Mouse (Mus musculus) liver, embryonic 13.5 days (tissue): ENCODE data around the gene Nhlrc4. TPM values are rescaled to one million over a fixed set of nuclear protein-coding genes. Genes with fewer than 3 reads are reported as not detected.

Source experiments
- ATAC-seq: fragments of 200-750 bp; cut with Nextera tagmentation; 2 replicates; pipeline ENCODE4 v1.8.0; 2017; ENCODE audit warnings: low read depth, mild to moderate bottlenecking, moderate number of reproducible peaks, moderate library complexity
- DNase-seq: peaks from one replicate; pipeline ENCODE4 v3.0.0; 2022
- H3K27ac ChIP-seq: fragments of 300-500 bp; sonication (generic); 2 replicates; pipeline ENCODE4 v1.5.1; 2015; ENCODE audit warnings: moderate library complexity, mild to moderate bottlenecking, inconsistent platforms
- H3K27me3 ChIP-seq: fragments of 300-500 bp; sonication (generic); 2 replicates; pipeline ENCODE4 v1.6.1; 2015; ENCODE audit warnings: mild to moderate bottlenecking, inconsistent platforms
- H3K36me3 ChIP-seq: fragments of 300-500 bp; sonication (generic); 2 replicates; pipeline ENCODE4 v1.6.1; 2015; ENCODE audit warnings: mild to moderate bottlenecking, inconsistent platforms
- H3K4me1 ChIP-seq: fragments of 300-500 bp; sonication (generic); replicated peaks from 2 replicates; pipeline ENCODE4 v1.6.1; 2015; ENCODE audit warnings: inconsistent platforms
- H3K4me2 ChIP-seq: fragments of 300-500 bp; sonication (generic); 2 replicates; pipeline ENCODE4 v1.6.1; 2015; ENCODE audit warnings: inconsistent platforms, mild to moderate bottlenecking, moderate library complexity
- H3K4me3 ChIP-seq: fragments of 300-500 bp; sonication (generic); replicated peaks from 2 replicates; pipeline ENCODE4 v1.5.1; 2015; ENCODE audit warnings: mild to moderate bottlenecking, inconsistent platforms
- H3K9ac ChIP-seq: fragments of 300-500 bp; sonication (generic); 2 replicates; pipeline ENCODE4 v1.6.1; 2015; ENCODE audit warnings: mild to moderate bottlenecking, inconsistent platforms
- H3K9me3 ChIP-seq: fragments of 300-500 bp; sonication (generic); replicated peaks from 2 replicates; pipeline ENCODE4 v1.6.1; 2016; ENCODE audit warnings: inconsistent platforms
- WGBS: fragments of 180-500 bp; shearing (Covaris S2); methylation state at CpG from one replicate; pipeline ENCODE4 v1.1.7; 2015; ENCODE audit not compliant: insufficient replicate concordance; 5-methylcytosine and 5-hydroxymethylcytosine counted together
- polyA plus RNA-seq: library from polyadenylated mRNA; unstranded; fragments of >200 nt; fragmentation: Nextera tagmentation; extraction: Ambion mirVana; gene quantifications from 2 replicates; pipeline ENCODE4 v1.2.1, GENCODE M21; 2015

The Nhlrc4 gene
- polyA plus RNA-seq, 1 experiment from 2014 or later, result 7.2 TPM

DNA sequence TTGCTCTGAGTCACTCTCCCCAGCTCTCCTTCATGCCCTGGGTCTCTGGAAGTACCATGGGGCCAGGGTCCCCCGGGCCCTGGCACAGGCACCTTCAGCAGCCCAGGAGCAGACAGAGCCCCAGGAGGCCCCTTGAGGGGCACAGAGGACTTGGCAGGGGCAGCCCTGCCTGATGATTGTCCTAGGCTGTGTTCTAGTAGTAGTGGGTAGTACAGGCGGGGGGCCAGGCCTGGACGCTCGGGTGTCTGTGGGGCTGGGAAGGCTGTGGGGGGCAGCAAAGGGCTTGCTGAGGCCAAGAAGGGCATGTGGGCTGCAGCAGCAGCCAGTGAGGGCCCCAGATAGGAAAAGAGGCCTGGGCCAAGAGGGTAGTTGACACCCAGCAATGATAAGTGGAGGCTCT, 2.8 kb upstream of the Nhlrc4 start:
- Histone ChIP-seq H3K9me3 (no peaks in the 10 kb centered on the region), H3K27me3 (peaks cover 35% of the 10 kb centered on the region), H3K4me1 (peaks cover 83% of the 10 kb centered on the region), H3K4me2 (peak overlapping the region; percentile 85), H3K9ac (peak overlapping the region; percentile 99), H3K4me3 (no peak overlapping the region), H3K36me3 (no peaks in the 10 kb centered on the region), H3K27ac (peak overlapping the region; percentile 100)
- DNase-seq (no peak), ATAC-seq (0 out of 2 replicates have a peak, but pooled peaks have one; percentile 1)
- 61% methylated on average over 4 of the region's 4 CpGs for WGBS

DNA sequence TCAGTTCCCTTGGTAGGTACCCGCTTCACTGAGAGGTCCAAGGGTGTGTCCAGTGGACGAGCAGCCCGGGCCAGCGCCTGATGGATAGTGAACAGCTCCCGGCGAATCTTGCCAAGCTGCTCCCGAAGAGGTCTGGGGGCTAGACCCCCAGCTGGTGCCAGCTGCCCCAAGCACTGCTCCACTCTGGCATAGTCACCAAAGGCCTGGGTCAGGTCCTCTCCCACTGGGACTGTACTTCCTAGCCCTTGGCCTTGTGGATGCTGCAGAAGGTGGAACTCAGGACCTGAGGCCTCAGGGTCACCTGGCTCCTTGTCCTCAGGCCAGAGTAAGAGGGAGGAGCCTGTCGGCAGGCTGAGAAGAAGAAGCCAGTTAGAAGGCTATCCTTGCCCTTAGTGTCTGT, 2.1 kb upstream of the Nhlrc4 start:
- Histone ChIP-seq H3K27me3 (peaks cover 28% of the 10 kb centered on the region), H3K4me1 (peaks cover 77% of the 10 kb centered on the region), H3K9me3 (no peaks in the 10 kb centered on the region), H3K9ac (peak overlapping the region; percentile 99), H3K27ac (peak overlapping the region; percentile 100), H3K4me3 (peak overlapping the region; percentile 24; the same call in 1 of the 2 replicates), H3K36me3 (no peaks in the 10 kb centered on the region), H3K4me2 (peak overlapping the region; percentile 85)
- WGBS, result 80% methylated on average over 8 of the region's 8 CpGs
- ATAC-seq (no peak), DNase-seq (no peak)

DNA sequence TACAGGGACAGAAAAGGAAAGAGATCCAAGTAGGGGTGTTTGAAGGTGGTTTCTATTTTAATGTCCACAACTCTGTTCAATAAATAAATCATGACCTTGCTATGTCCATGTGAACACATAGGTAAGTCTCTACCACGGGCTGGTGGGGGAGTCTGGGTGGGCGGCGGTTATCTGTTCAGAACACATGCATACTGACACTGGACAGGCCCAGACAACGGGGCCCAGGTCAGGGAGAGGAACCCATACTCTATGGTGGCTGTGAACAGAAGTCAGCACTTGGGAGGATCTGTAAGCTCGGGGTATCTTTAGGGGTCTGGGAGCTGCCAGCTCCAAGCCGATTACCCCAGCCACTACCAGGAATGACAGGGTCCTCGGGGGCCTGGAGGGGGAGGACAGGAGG, 1.6 kb upstream of the Nhlrc4 start:
- WGBS, result 28% methylated on average over 7 of the region's 7 CpGs

DNA sequence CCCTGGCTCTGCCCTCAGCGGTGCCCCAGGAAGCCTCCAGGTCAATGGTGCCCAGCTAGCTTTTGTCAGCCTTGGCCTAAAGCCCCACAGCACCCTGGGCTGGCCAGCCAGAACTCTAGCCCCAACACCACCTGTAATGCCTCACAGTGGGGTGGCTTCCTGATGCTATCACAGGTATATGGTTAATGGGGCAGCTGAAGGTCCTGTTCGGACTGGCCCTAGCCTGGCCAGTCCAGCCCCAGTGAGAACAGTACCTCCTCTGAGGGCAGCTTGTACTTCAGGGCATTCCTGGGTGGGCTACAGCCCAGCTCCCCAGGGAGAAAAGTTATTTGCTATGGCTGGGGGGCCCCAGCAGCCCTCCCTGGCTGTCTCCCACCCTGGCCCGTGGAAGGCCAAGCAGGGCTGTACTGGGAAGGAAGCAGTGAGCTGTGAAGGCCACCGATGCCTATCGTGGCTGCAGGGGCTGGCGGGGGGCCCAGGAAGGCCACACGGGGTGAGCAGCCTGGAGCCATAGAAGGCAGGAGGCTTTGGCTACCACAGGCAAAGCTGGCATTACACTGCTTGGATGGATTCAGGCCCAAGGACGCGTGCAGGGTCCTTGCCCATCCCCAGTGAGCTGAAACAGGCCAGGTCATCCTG, 875 bp upstream of the Nhlrc4 start:
- ATAC-seq (no peak), DNase-seq (no peak)
- 78% methylated on average over 9 of the region's 9 CpGs for WGBS
- no peaks in the 10 kb centered on the region for H3K9me3 ChIP-seq
- peak overlapping the region; percentile 85 for H3K4me2 ChIP-seq
- H3K36me3 ChIP-seq, result peaks cover 3% of the 10 kb centered on the region
- no peak overlapping the region for H3K4me3 ChIP-seq
- H3K27me3 ChIP-seq, result peaks cover 15% of the 10 kb centered on the region
- H3K27ac ChIP-seq, result peak overlapping the region; percentile 100
- H3K4me1 ChIP-seq, result peaks cover 70% of the 10 kb centered on the region
- peak overlapping the region; percentile 99 for H3K9ac ChIP-seq

More for the DNA sequence above, 1.6 kb upstream of the Nhlrc4 start:
- Histone ChIP-seq H3K4me3 (peak overlapping the region; percentile 24), H3K4me1 (peaks cover 72% of the 10 kb centered on the region), H3K27ac (peak overlapping the region; percentile 100), H3K9me3 (no peaks in the 10 kb centered on the region), H3K4me2 (peak overlapping the region; percentile 85), H3K9ac (peak overlapping the region; percentile 99), H3K27me3 (peaks cover 22% of the 10 kb centered on the region), H3K36me3 (no peaks in the 10 kb centered on the region)
- peak; percentile 38 for ATAC-seq
- DNase-seq, result peak; percentile 54

DNA sequence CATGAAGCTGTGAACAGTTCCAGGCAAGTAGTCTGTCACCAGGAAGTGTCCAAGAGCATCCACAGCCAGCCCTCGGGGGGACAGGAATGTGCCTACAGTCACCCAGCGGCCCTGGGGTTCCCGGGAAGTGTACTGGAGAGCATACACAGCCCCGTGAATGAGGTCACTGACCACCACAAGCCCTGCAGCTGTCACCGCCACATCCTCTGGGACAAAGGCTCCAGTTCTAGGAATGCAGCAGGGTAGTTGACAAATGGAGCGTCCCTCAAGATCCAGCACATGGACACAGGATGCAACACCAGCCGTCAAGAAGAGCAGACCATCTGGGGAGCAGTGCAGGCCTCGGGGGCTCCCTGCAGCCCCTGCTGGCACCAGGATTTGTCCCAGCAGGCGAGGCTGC, 992 bp downstream of the Nhlrc4 start:
- Histone ChIP-seq H3K4me3 (peak overlapping the region; percentile 92), H3K4me1 (peaks cover 82% of the 10 kb centered on the region), H3K36me3 (peaks cover 21% of the 10 kb centered on the region), H3K27me3 (no peaks in the 10 kb centered on the region), H3K4me2 (peak overlapping the region; percentile 85), H3K27ac (peak overlapping the region; percentile 100), H3K9me3 (no peaks in the 10 kb centered on the region), H3K9ac (peak overlapping the region; percentile 99)
- ATAC-seq (no peak), DNase-seq (no peak)
- WGBS, result 80% methylated on average over 9 of the region's 9 CpGs

DNA sequence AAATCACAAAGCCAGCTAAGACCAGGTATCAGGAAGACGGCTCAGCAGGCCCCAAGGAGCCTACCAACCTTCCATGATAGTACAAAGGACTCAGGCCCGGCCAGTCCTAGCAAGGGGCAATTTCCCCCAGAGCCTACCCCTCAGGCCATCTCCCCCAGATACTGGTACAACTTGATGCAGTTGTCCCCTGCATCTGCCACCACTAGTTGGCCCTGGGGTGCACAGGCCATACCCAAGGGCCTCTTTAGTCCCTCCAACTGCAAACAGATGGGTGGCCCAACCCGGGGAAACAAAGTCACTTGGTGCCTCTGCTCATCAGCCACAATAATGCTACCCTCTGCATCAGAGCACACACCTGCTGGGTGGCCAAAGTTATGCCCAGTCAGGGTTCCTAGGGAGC, 1.5 kb downstream of the Nhlrc4 start:
- peak overlapping the region; percentile 85 for H3K4me2 ChIP-seq
- peaks cover 27% of the 10 kb centered on the region for H3K36me3 ChIP-seq
- ATAC-seq (peak; percentile 18), DNase-seq (no peak)
- H3K9me3 ChIP-seq, result no peaks in the 10 kb centered on the region
- 32% methylated on average over 3 of the region's 3 CpGs for WGBS
- H3K27ac ChIP-seq, result peak overlapping the region; percentile 100
- peak overlapping the region; percentile 99 for H3K9ac ChIP-seq
- no peaks in the 10 kb centered on the region for H3K27me3 ChIP-seq
- peak overlapping the region; percentile 92 for H3K4me3 ChIP-seq
- peaks cover 84% of the 10 kb centered on the region for H3K4me1 ChIP-seq

DNA sequence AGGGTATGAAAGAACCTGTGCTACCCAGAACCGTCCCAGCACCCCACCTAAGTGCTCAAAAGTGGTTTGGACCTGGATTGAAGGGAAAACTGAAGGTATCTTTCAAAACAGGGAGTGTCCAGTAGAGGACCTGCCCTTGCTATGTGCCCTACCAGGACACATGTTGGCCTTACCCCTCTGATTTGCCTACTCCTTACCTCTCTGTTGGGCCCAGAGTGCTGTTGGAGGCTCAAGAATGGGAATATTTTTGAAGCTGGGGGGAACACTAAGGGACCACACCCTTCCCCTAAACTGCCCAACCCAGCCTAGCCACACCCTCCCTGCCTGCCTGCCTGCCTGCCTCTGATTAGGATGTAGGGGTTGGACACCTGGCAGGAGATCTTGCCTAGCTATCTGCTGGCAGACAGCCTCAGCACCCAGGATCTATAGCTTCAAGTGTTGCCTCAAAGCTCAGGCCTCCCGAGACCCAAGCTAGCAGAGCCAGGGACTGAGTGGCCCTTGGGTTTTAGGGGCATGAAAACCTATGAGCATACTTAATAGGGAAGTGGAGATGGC, 2.1 kb downstream of the Nhlrc4 start:
- Histone ChIP-seq H3K27ac (peak overlapping the region; percentile 100), H3K4me2 (peak overlapping the region; percentile 85), H3K4me3 (peak overlapping the region; percentile 92), H3K9me3 (no peaks in the 10 kb centered on the region), H3K9ac (peak overlapping the region; percentile 99), H3K27me3 (no peaks in the 10 kb centered on the region), H3K36me3 (peaks cover 32% of the 10 kb centered on the region), H3K4me1 (peaks cover 84% of the 10 kb centered on the region)
- DNase-seq (peak; percentile 95), ATAC-seq (peak; percentile 90)
- 15% methylated on average over 2 of the region's 2 CpGs for WGBS

DNA sequence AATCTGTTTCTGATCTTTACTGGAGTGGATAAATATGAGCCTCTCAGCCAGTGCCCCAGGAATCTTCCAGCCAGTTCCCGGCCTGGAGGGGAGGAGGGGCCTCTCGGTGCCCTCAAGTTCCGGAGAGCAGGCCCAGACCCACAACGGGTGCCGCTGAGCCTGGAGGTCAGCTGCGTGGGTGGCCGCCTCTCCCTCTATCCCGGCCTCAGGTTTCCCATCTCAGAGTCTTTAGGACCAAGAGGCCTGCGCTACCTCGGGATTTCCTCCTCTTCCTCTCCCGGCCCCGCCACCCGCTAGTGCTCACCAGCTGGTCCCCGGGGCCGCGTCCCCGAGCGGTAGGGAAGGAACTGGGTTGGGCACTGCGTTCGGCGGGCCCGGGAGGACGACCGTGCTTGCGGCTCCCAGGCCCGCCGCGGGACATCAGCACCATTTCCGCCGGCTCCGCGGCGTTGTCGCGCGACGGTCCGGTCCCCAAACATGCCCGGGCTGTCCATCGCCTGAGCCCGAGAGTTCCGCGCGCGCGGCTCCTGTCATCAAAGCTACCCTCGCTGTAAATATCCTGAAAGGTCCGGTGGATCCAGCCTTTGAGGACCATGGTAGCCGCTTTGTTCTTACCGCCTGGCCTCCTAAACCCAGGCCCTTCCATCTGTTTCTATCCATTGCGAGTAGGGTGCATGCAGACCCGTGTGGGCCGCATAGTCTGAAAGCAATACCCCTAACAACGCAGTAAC, 3.1 kb downstream of the Nhlrc4 start:
- Histone ChIP-seq H3K9me3 (no peaks in the 10 kb centered on the region), H3K27ac (peak overlapping the region; percentile 100), H3K36me3 (peaks cover 42% of the 10 kb centered on the region), H3K4me3 (peak overlapping the region; percentile 92), H3K9ac (peak overlapping the region; percentile 99), H3K27me3 (no peaks in the 10 kb centered on the region), H3K4me2 (peak overlapping the region; percentile 85), H3K4me1 (peaks cover 84% of the 10 kb centered on the region)
- DNase-seq, result no peak
- no peak for ATAC-seq
- WGBS, result 2% methylated on average over 54 of the region's 54 CpGs

DNA sequence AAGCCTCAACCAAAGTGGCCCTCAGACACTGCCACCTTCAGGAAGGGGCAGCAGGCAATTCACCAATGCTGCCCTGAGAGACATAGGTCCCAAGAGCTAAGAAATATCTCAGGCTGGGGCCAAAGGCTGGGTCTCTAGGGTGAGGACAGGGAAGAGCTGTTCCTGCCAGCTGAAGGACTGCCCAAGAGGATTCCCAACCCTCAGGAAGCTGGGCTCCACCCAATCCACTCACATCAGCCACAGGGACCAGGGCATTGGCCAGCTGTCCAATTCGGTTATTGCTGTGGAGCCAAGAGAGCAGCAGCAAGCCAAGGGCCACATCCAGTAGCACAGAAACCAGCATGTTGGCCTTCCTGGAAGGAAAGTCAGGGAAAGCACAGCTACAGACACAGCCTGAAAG, 10.2 kb downstream of the Nhlrc4 start:
- Histone ChIP-seq H3K36me3 (peaks cover 100% of the 10 kb centered on the region), H3K9me3 (no peaks in the 10 kb centered on the region), H3K27ac (no peak overlapping the region), H3K4me2 (peak overlapping the region; percentile 21; the same call in 1 of the 2 replicates), H3K4me1 (peaks cover 66% of the 10 kb centered on the region), H3K27me3 (no peaks in the 10 kb centered on the region), H3K4me3 (peak overlapping the region; percentile 6; the same call in 1 of the 2 replicates), H3K9ac (0 out of 2 replicates have a peak overlapping the region, but pooled peaks have one; percentile 4)
- ATAC-seq, result no peak
- WGBS, result 75% methylated on average over 1 of the region's 1 CpGs
- DNase-seq, result no peak

DNA sequence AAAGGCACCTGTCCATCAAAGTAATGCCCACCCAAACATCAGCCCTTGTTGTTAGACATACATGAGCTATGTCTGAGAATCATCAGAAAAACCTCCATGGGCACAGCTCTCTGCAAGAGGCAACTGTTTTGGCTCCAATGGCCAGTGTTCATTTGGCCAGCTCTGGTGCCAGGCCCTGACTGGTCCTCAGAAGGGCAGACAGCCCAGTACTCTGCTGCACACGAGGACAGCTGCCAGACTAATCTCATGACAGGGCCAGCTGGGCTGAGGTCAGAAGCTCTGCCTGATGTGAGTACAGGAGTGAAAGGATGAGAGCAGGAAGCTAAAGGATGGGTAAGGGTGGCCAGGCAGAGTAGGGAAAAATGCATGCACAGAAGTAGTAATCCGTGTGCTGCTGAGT, 19.4 kb downstream of the Nhlrc4 start:
- H3K4me3 ChIP-seq, result no peak overlapping the region
- no peaks in the 10 kb centered on the region for H3K9me3 ChIP-seq
- H3K27me3 ChIP-seq, result no peaks in the 10 kb centered on the region
- H3K4me2 ChIP-seq, result no peak overlapping the region
- H3K4me1 ChIP-seq, result peaks cover 18% of the 10 kb centered on the region
- H3K9ac ChIP-seq, result no peak overlapping the region
- H3K27ac ChIP-seq, result peak overlapping the region; percentile 41
- H3K36me3 ChIP-seq, result peaks cover 64% of the 10 kb centered on the region
- no peak for ATAC-seq
- 65% methylated on average over 2 of the region's 2 CpGs for WGBS
- DNase-seq, result no peak

DNA sequence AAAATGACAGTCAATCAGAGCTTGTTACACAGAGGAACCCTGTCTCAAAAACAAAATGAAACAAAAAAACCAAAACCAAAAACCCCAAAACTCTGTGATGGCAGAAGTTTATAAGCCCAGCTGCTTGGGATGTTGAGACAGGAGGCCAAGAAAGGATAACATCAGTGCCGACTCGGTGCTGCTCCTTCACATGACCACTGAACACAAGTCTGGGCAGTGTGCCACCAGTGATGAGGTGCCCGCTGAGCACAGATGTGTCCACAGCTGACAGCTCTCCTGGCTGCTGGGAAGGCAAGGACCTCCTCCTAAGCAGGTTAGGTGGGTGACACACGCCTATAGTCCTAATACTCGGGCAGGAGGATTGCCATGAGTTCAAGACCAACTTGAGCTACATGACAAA, 22.6 kb downstream of the Nhlrc4 start:
- no peak for ATAC-seq
- 69% methylated on average over 5 of the region's 5 CpGs for WGBS
- Histone ChIP-seq H3K4me3 (no peak overlapping the region), H3K36me3 (peaks cover 33% of the 10 kb centered on the region), H3K9me3 (no peaks in the 10 kb centered on the region), H3K27ac (0 out of 2 replicates have a peak overlapping the region, but pooled peaks have one; percentile 47), H3K4me1 (peaks cover 33% of the 10 kb centered on the region), H3K9ac (no peak overlapping the region), H3K27me3 (no peaks in the 10 kb centered on the region), H3K4me2 (0 out of 2 replicates have a peak overlapping the region, but pooled peaks have one; percentile 87)
- no peak for DNase-seq
